Mouse (Mus musculus) lung, adult 2 months (tissue): Measurements from ENCODE around the gene Lamb1. TPM values are rescaled to one million over a fixed set of nuclear protein-coding genes. Genes with fewer than 3 reads are reported as not detected.
A peak's percentile ranks its signal among the peaks of the same experiment; 100 is the strongest.

Experiments
- DNase-seq: peaks from one replicate; pipeline ENCODE4 v3.0.0; 2022
- H3K4me1 ChIP-seq: fragments of 200-500 bp; 2 replicates; pipeline ENCODE4 v1.6.1; 2011; ENCODE audit warnings: low read length; ENCODE audit not compliant: control insufficient read depth, insufficient read depth
- H3K4me3 ChIP-seq: fragments of 200-500 bp; replicated peaks from 2 replicates; pipeline ENCODE3; 2011; ENCODE audit warnings: low read depth, mild to moderate bottlenecking, control low read depth, low read length; ENCODE audit errors: extremely low read depth
- CTCF ChIP-seq: fragments of 200-500 bp; IDR thresholded peaks from 2 replicates; pipeline ENCODE4 v1.5.1; 2011; ENCODE audit warnings: mild to moderate bottlenecking, low read length, control low read depth; ENCODE audit not compliant: insufficient read depth
- POLR2A ChIP-seq: fragments of 200-500 bp; IDR thresholded peaks from 2 replicates; pipeline ENCODE4 v1.6.1; 2011; ENCODE audit warnings: low read depth, mild to moderate bottlenecking, control low read depth, low read length, borderline replicate concordance; ENCODE audit errors: extremely low read depth
- WGBS: fragments of 180-500 bp; shearing (Covaris S2); methylation state at CpG from one replicate; pipeline ENCODE4 v1.1.7; 2018; 5-methylcytosine and 5-hydroxymethylcytosine counted together
- polyA plus RNA-seq: library from polyadenylated mRNA; depleted of rRNA; stranded (reverse); fragments of >200 nt; gene quantifications from 2 replicates; pipeline ENCODE4 v1.2.3, GENCODE M21; 2012

The Lamb1 gene
- polyA plus RNA-seq, 1 experiment = 48.4 TPM

GRCm38 (mm10) chr12:31246615-31247014 is 18.4 kb upstream of the Lamb1 start:
- Histone ChIP-seq H3K4me1 (no peaks in the 10 kb centered on the region), H3K4me3 (no peak overlapping the region)
- DNase-seq = no peak
- TF ChIP-seq CTCF = no peak
- TF ChIP-seq POLR2A = no peak
- WGBS = 72% methylated on average over 3 of the region's 3 CpGs

- Histone ChIP-seq H3K4me1 (no peaks in the 10 kb centered on the region), H3K4me3 (no peak overlapping the region)
- TF ChIP-seq POLR2A (no peak), CTCF (no peak)
- DNase-seq = no peak
- 43% methylated on average over 3 of the region's 3 CpGs for WGBS
Measured at GRCm38 (mm10) chr12:31248165-31248564, 16.9 kb upstream of the Lamb1 start.

GRCm38 (mm10) chr12:31248681-31249080 is 16.4 kb upstream of the Lamb1 start:
- no peak for TF ChIP-seq POLR2A
- TF ChIP-seq CTCF = no peak
- no peaks in the 10 kb centered on the region for H3K4me1 ChIP-seq
- WGBS = 61% methylated on average over 10 of the region's 10 CpGs
- DNase-seq = no peak
- H3K4me3 ChIP-seq = no peak overlapping the region

GRCm38 (mm10) chr12:31252259-31252658 is 12.8 kb upstream of the Lamb1 start:
- H3K4me1 ChIP-seq = no peaks in the 10 kb centered on the region
- no peak for DNase-seq
- no peak for TF ChIP-seq CTCF
- TF ChIP-seq POLR2A = no peak
- WGBS = 38% methylated on average over 4 of the region's 4 CpGs
- no peak overlapping the region for H3K4me3 ChIP-seq

GRCm38 (mm10) chr12:31254978-31255377 is 10.1 kb upstream of the Lamb1 start:
- 85% methylated on average over 8 of the region's 8 CpGs for WGBS
- DNase-seq = no peak
- TF ChIP-seq POLR2A (no peak), CTCF (no peak)
- Histone ChIP-seq H3K4me3 (no peak overlapping the region), H3K4me1 (no peaks in the 10 kb centered on the region)

- TF ChIP-seq POLR2A = no peak
- 74% methylated on average over 9 of the region's 9 CpGs for WGBS
- no peak for DNase-seq
- Histone ChIP-seq H3K4me3 (no peak overlapping the region), H3K4me1 (no peaks in the 10 kb centered on the region)
Measured at GRCm38 (mm10) chr12:31256121-31256903, 8.7 kb upstream of the Lamb1 start.

GRCm38 (mm10) chr12:31261882-31262281 is 3.2 kb upstream of the Lamb1 start:
- 72% methylated on average over 3 of the region's 3 CpGs for WGBS
- H3K4me1 ChIP-seq = no peaks in the 10 kb centered on the region
- TF ChIP-seq POLR2A = no peak
- TF ChIP-seq CTCF = no peak
- no peak overlapping the region for H3K4me3 ChIP-seq
- no peak for DNase-seq

- TF ChIP-seq CTCF = no peak
- TF ChIP-seq POLR2A = no peak
- no peak overlapping the region for H3K4me3 ChIP-seq
- no peaks in the 10 kb centered on the region for H3K4me1 ChIP-seq
- DNase-seq = no peak
- 64% methylated on average over 7 of the region's 7 CpGs for WGBS
Measured at GRCm38 (mm10) chr12:31263921-31264320, 1.1 kb upstream of the Lamb1 start.

GRCm38 (mm10) chr12:31265722-31266431 is 843 bp downstream of the Lamb1 start:
- TF ChIP-seq POLR2A (no peak), CTCF (no peak)
- Histone ChIP-seq H3K4me3 (peak overlapping the region; percentile 82), H3K4me1 (no peaks in the 10 kb centered on the region)
- DNase-seq = no peak
- WGBS = 2% methylated on average over 50 of the region's 50 CpGs

GRCm38 (mm10) chr12:31266686-31267085 is 1.7 kb downstream of the Lamb1 start:
- TF ChIP-seq CTCF (no peak), POLR2A (no peak)
- DNase-seq = no peak
- peak overlapping the region; percentile 24 for H3K4me3 ChIP-seq
- WGBS = 16% methylated on average over 15 of the region's 15 CpGs
- peaks cover 2% of the 10 kb centered on the region; the same call in 1 of the 2 replicates for H3K4me1 ChIP-seq
